Mouse (Mus musculus) stomach, postnatal 0 days (tissue): ENCODE measurements around the gene Coch.

Experiments used
- CTCF ChIP-seq: IDR thresholded peaks from 2 replicates; pipeline ENCODE4 v1.5.1; 2016; ENCODE audit warnings: antibody characterized with exemption, low read depth, mild to moderate bottlenecking, moderate library complexity
- EP300 ChIP-seq: optimal IDR thresholded peaks from 2 replicates; pipeline ENCODE3; 2016; ENCODE audit warnings: antibody characterized with exemption

DNA sequence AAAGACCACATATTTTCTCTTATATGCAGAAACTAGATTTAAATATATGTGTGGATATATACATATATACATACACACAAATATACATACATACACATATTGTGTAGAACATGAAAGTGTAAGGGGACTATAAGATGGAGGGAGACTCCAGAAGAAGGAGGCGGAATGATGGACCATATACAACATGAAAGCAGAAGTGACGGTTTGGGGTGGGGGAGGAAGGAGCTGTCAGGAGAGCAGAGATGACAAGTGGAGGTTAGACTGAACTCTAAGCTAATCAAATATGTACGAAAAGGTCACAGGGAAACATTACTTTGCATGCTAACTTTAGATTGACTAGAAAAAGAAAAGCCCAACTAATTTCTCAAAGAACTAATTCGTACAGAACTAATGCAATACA lies 20.5 kb upstream of the Coch start:
- TF ChIP-seq CTCF (no peak), EP300 (no peak)
